Mouse (Mus musculus): Measurements from ENCODE around the gene Hydin. TPM values are rescaled to one million over a fixed set of nuclear protein-coding genes. Genes with fewer than 3 reads are reported as not detected.
"Not testable (repeated sequence)": the region's sequence is repeated elsewhere in the genome, so short reads cannot be mapped to it uniquely, and the experiment has no call there.

Gene Hydin
- polyA plus RNA-seq, 1 experiment from 2014 or later = 0.80 TPM

DNA sequence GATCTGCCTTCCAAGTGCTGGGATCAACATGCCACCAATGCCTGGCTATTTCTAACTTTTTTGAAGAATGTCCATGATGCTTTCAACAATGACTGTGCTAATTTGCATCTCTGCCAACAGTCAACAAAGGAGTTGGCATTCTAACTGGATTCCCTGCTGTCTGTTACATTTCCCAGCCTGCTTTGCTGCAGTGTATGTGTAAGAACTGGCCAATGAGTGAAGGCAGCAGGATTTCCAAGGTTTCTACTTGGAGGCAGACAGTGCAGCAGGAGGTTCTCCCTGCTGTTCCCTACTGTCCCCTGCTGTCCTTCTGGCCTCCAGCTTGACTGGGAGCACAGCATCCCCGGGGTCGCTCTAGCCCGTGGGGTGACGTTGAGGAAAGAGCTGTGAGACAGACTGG lies 52.8 kb downstream of the Hydin start:
- Histone ChIP-seq H3K4me2 (replicated peaks) (no peak overlapping the region), H3K9ac (no peak overlapping the region), H3K4me1 (replicated peaks; ENCODE audit: control insufficient read depth, insufficient read depth, low read length) (peaks cover 4% of the 10 kb centered on the region), H3K27me3 (ENCODE audit: control insufficient read depth, insufficient read depth, low read length) (no peaks in the 10 kb centered on the region), H3K27ac (no peak overlapping the region), H3K9me3 (ENCODE audit: control insufficient read depth, low read length) (no peaks in the 10 kb centered on the region), H3K36me3 (replicated peaks; ENCODE audit: control insufficient read depth, insufficient read depth) (no peaks in the 10 kb centered on the region), H3K4me3 (replicated peaks; ENCODE audit: low read length) (no peak overlapping the region)
- no peak for DNase-seq (ENCODE audit: low spot score)
- 73% methylated on average over 4 of the region's 4 CpGs for WGBS
- ATAC-seq (ENCODE audit: low FRiP score) = no peak

DNA sequence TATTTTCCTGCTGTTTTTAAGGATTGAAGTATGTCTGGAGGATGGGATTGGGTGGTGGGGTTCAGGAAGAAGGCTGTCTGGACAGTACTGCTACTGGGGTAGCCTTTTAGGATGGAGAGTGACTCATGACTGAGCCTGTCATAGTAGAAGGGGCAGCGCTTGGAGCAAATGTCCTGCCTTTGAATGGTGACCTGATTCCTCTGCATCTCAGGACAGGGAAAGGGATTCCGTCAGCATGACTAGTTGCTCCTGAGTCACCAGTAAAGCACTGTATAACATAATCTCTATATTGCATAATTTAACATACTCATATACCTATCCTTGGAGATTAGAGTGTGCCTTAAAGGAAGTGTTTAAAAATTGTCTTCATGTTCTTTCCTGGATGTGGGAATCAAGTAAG lies 54.7 kb downstream of the Hydin start:
- Histone ChIP-seq H3K9ac (no peak overlapping the region), H3K4me3 (replicated peaks; ENCODE audit: low read length) (no peak overlapping the region), H3K27me3 (ENCODE audit: control insufficient read depth, insufficient read depth, low read length) (no peaks in the 10 kb centered on the region), H3K36me3 (replicated peaks; ENCODE audit: control insufficient read depth, insufficient read depth) (no peaks in the 10 kb centered on the region), H3K27ac (no peak overlapping the region), H3K4me1 (replicated peaks; ENCODE audit: control insufficient read depth, insufficient read depth, low read length) (no peaks in the 10 kb centered on the region; the same call in 1 of the 2 replicates), H3K4me2 (replicated peaks) (no peak overlapping the region), H3K9me3 (ENCODE audit: control insufficient read depth, low read length) (no peaks in the 10 kb centered on the region)
- no peak for DNase-seq (ENCODE audit: low spot score)
- WGBS = 88% methylated on average over 2 of the region's 2 CpGs
- no peak for ATAC-seq (ENCODE audit: low FRiP score)

DNA sequence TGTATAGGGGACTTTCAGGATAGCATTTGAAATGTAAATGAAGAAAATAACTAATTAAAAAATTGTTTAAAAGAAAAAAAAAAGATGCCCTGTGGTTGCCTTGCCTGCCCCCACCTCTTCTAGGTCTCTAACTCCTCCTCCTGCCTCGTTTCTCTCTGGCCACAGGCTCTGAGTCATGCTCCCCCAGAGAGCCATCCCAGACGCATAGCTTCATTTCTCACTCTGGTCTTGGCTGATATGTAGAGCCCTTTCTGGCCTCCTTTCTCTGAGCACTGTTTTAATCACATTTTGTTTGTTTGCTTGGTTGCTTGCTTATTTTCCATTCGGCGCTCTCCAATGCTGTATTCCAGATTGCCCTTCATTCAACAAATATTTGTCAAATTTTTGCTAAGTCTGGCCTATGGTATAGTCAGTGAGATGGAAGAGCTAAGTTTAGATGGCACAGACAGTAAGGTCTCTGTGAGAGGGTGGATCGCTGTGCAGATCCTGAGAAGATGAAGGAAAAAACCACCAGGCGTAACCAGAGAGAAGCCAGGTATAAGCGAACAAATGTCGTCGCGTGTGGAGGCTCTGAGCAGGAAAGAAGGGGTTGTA lies 57.3 kb downstream of the Hydin start:
- 80% methylated on average over 10 of the region's 10 CpGs for WGBS
- Histone ChIP-seq H3K36me3 (replicated peaks; ENCODE audit: control insufficient read depth, insufficient read depth) (no peaks in the 10 kb centered on the region), H3K9me3 (ENCODE audit: control insufficient read depth, low read length) (no peaks in the 10 kb centered on the region), H3K4me2 (replicated peaks) (no peak overlapping the region), H3K4me3 (replicated peaks; ENCODE audit: low read length) (no peak overlapping the region), H3K27me3 (ENCODE audit: control insufficient read depth, insufficient read depth, low read length) (no peaks in the 10 kb centered on the region), H3K27ac (no peak overlapping the region), H3K9ac (no peak overlapping the region), H3K4me1 (replicated peaks; ENCODE audit: control insufficient read depth, insufficient read depth, low read length) (no peaks in the 10 kb centered on the region)
- no peak for ATAC-seq (ENCODE audit: low FRiP score)
- no peak for DNase-seq (ENCODE audit: low spot score)

DNA sequence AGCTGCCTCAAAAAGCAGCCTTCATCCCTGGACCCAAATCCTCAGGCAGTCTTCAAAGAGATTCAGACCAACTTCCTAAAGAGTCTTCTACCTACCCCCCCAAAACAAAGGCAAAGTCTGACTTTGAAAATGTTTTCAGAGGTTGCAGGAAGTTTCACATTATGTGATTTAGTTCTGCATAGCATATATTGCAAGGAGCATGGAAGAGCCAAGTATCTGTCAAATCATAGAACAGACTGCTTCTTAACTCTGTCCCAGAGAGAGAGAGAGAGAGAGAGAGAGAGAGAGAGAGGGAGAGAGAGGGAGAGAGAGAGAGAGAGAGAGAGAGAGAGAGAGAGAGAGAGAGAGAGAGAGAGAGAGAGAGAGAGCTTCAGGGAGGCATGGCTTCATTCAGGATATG lies 60.3 kb downstream of the Hydin start:
- not testable (repeated sequence) for H3K4me1 ChIP-seq (replicated peaks; ENCODE audit: control insufficient read depth, insufficient read depth, low read length); H3K9ac ChIP-seq; H3K4me2 ChIP-seq (replicated peaks); H3K27me3 ChIP-seq (ENCODE audit: control insufficient read depth, insufficient read depth, low read length); H3K36me3 ChIP-seq (replicated peaks; ENCODE audit: control insufficient read depth, insufficient read depth); H3K4me3 ChIP-seq (replicated peaks; ENCODE audit: low read length); H3K9me3 ChIP-seq (ENCODE audit: control insufficient read depth, low read length); DNase-seq (ENCODE audit: low spot score); H3K27ac ChIP-seq; ATAC-seq (ENCODE audit: low FRiP score)

DNA sequence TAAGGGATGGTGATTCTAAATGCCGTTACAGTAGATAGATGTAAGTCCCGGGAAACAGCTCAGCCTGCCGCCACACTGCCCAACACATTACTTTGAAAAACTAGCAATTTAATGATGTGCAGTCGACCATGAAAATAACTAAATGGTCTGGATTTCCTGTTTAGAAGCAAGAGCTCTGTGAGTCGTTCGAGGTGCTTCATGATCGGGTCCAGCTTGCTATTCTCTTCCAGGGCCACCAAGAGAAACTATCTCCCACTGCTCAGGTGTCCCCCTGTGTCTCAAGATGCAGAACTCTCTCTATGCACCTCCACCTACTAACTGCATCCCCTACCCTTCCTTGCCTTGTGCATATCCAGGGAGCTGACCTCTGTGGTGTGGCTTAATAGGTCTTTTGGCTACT lies 66.6 kb downstream of the Hydin start:
- H3K27ac ChIP-seq = no peak overlapping the region
- H3K36me3 ChIP-seq (replicated peaks; ENCODE audit: control insufficient read depth, insufficient read depth) = no peaks in the 10 kb centered on the region
- no peaks in the 10 kb centered on the region for H3K27me3 ChIP-seq (ENCODE audit: control insufficient read depth, insufficient read depth, low read length)
- no peak overlapping the region for H3K4me3 ChIP-seq (replicated peaks; ENCODE audit: low read length)
- H3K4me2 ChIP-seq (replicated peaks) = no peak overlapping the region
- H3K4me1 ChIP-seq (replicated peaks; ENCODE audit: control insufficient read depth, insufficient read depth, low read length) = no peaks in the 10 kb centered on the region
- DNase-seq (ENCODE audit: low spot score) (no peak), ATAC-seq (ENCODE audit: low FRiP score) (no peak)
- 70% methylated on average over 7 of the region's 7 CpGs for whole genome bisulfite sequencing
- H3K9me3 ChIP-seq (ENCODE audit: control insufficient read depth, low read length) = no peaks in the 10 kb centered on the region
- no peak overlapping the region for H3K9ac ChIP-seq

DNA sequence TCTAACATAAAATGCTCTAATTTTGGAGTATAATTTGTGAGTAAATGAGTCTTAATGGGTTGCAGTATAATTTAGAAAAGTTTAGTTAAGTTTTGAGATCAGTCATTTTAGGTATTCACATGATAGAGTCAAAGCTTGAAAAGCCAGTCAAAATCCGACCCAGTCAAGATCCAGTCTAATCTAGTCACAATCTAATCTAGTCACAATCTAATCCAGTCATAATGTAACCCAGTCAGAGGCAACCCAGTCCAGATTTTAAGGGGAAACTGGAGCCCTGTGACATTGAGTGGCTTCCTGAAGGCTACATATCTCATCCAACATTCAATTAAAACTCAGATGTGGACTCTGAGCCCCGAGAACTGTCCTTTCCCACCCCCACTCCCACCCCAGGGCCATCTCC lies 72.7 kb downstream of the Hydin start:
- H3K9me3 ChIP-seq (ENCODE audit: control insufficient read depth, low read length) = no peaks in the 10 kb centered on the region
- no peaks in the 10 kb centered on the region for H3K4me1 ChIP-seq (replicated peaks; ENCODE audit: control insufficient read depth, insufficient read depth, low read length)
- H3K36me3 ChIP-seq (replicated peaks; ENCODE audit: control insufficient read depth, insufficient read depth) = no peaks in the 10 kb centered on the region
- DNase-seq (ENCODE audit: low spot score) (no peak), ATAC-seq (ENCODE audit: low FRiP score) (no peak)
- 72% methylated on average over 2 of the region's 2 CpGs for WGBS
- H3K9ac ChIP-seq = no peak overlapping the region
- no peak overlapping the region for H3K4me3 ChIP-seq (replicated peaks; ENCODE audit: low read length)
- no peak overlapping the region for H3K4me2 ChIP-seq (replicated peaks)
- no peaks in the 10 kb centered on the region for H3K27me3 ChIP-seq (ENCODE audit: control insufficient read depth, insufficient read depth, low read length)
- no peak overlapping the region for H3K27ac ChIP-seq

DNA sequence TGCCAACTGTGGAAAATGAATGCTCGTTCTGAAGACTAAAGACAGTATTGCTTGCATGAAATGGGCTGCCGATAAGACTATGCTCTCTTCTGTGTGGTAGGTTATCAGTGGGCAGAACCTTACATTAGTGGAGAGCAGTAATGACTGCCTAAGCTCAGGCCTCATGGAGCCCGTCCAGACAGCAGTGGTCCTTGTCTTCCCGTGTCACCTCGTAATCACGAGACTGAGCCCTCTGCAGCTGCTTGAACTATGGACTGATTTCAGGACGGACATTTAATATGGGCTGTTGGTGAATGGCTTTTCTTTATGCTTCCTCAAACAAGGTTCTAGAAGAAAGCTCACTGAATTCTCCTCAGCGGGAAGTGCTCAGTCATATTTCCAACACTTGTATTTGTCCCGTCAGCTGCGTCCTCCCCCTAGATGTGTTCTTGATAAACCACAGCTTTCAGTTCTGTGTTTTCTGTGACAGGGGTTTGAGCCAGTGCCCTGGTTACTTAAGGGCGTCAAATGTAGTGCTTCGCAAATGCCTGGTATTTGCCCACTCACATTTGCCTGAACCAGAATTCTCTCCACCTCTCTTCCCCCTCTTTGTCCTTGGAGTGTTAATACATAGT lies 73.4 kb downstream of the Hydin start:
- Histone ChIP-seq H3K27ac (no peak overlapping the region), H3K4me3 (replicated peaks; ENCODE audit: low read length) (no peak overlapping the region), H3K4me1 (replicated peaks; ENCODE audit: control insufficient read depth, insufficient read depth, low read length) (no peaks in the 10 kb centered on the region), H3K27me3 (ENCODE audit: control insufficient read depth, insufficient read depth, low read length) (no peaks in the 10 kb centered on the region), H3K4me2 (replicated peaks) (no peak overlapping the region), H3K9ac (no peak overlapping the region), H3K36me3 (replicated peaks; ENCODE audit: control insufficient read depth, insufficient read depth) (no peaks in the 10 kb centered on the region), H3K9me3 (ENCODE audit: control insufficient read depth, low read length) (no peaks in the 10 kb centered on the region)
- no peak for DNase-seq (ENCODE audit: low spot score)
- WGBS = 93% methylated on average over 12 of the region's 12 CpGs
- no peak for ATAC-seq (ENCODE audit: low FRiP score)

DNA sequence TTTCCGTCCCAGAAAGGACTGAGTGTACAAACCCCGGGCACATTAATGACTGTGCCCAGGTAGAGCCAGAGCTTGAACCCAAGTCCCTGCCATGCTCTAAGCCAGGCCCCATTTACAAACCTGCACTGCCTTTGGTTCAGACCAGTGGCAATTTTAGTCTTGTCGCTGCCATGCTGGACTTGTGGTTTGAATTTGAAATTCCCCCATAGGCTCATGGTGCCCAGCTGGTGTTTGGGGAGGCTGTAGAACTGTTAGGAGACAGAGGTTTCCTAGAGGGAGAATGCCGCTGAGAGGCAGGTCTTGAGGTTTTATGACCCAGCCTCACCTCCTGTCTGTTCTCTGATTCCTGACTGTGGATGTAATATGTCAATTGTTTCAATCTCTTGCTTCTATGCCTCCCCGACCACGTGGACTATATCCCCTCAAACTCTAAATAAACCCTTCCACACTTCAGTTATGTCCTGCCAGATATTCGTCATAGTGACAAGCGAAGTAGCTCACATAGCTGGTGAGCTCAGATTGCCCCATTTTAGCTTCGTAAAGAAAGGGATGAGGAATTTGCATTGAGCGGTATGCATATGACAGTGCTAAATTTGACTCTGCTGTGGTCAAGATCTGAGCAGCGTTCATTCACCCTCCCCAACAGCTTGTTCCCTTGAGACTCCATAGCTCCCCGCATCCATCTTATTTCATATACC lies 79.1 kb downstream of the Hydin start:
- Histone ChIP-seq H3K4me2 (replicated peaks) (no peak overlapping the region), H3K4me3 (replicated peaks; ENCODE audit: low read length) (no peak overlapping the region), H3K27ac (no peak overlapping the region), H3K36me3 (replicated peaks; ENCODE audit: control insufficient read depth, insufficient read depth) (no peaks in the 10 kb centered on the region), H3K9ac (no peak overlapping the region), H3K4me1 (replicated peaks; ENCODE audit: control insufficient read depth, insufficient read depth, low read length) (no peaks in the 10 kb centered on the region), H3K9me3 (ENCODE audit: control insufficient read depth, low read length) (no peaks in the 10 kb centered on the region), H3K27me3 (ENCODE audit: control insufficient read depth, insufficient read depth, low read length) (no peaks in the 10 kb centered on the region)
- 85% methylated on average over 12 of the region's 12 CpGs for WGBS
- ATAC-seq (ENCODE audit: low FRiP score) (no peak), DNase-seq (ENCODE audit: low spot score) (no peak)

DNA sequence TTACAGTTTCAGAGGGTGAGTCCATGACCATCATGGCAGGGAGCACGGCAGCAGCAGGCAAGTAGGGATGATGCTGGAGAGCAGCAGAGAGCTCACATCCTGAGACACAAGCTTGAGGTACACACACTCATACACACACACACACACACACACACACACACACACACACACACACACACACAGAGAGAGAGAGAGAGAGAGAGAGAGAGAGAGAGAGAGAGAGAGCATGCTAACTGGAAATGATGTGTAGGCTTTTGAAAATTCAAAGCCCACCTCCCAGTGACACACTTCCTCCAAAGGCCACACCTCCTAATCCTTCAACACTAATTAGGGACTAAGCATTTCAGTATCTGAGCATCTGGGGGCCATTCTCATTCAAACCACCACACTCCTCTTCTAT lies 80.1 kb downstream of the Hydin start:
- Histone ChIP-seq H3K9me3 (ENCODE audit: control insufficient read depth, low read length) (no peaks in the 10 kb centered on the region), H3K4me2 (replicated peaks) (no peak overlapping the region), H3K27me3 (ENCODE audit: control insufficient read depth, insufficient read depth, low read length) (no peaks in the 10 kb centered on the region), H3K36me3 (replicated peaks; ENCODE audit: control insufficient read depth, insufficient read depth) (no peaks in the 10 kb centered on the region), H3K27ac (no peak overlapping the region), H3K4me1 (replicated peaks; ENCODE audit: control insufficient read depth, insufficient read depth, low read length) (no peaks in the 10 kb centered on the region), H3K4me3 (replicated peaks; ENCODE audit: low read length) (no peak overlapping the region), H3K9ac (no peak overlapping the region)
- no peak for ATAC-seq (ENCODE audit: low FRiP score)
- 88% methylated on average over 1 of the region's 1 CpGs for WGBS
- DNase-seq (ENCODE audit: low spot score) = no peak
